Mouse (Mus musculus) urinary bladder, postnatal 4 days (tissue): ENCODE results near the gene Rcsd1.

Experiments used
- DNase-seq, 2 experiments: peaks; one replicate each; pipeline ENCODE4 v3.0.0; 2021 to 2022; ENCODE audit warnings: low spot score in 2 of 2

The Rcsd1 gene

GRCm38 (mm10) chr1:165717711-165718542 lies 8.4 kb upstream of the Rcsd1 start:
- peak in 1 of 2 experiments; percentile 68 for DNase-seq

- no peak for DNase-seq
Observed at GRCm38 (mm10) chr1:165716426-165716825, 6.9 kb upstream of the Rcsd1 start.

- no peak for DNase-seq
Observed at GRCm38 (mm10) chr1:165713798-165714197, 4.2 kb upstream of the Rcsd1 start.

- DNase-seq = no peak
Observed at GRCm38 (mm10) chr1:165711914-165712313, 2.4 kb upstream of the Rcsd1 start.

GRCm38 (mm10) chr1:165708686-165709380 lies 724 bp downstream of the Rcsd1 start:
- DNase-seq = no peak

GRCm38 (mm10) chr1:165707640-165708322 lies 1.8 kb downstream of the Rcsd1 start:
- peak in 1 of 2 experiments; percentile 70 for DNase-seq

- no peak for DNase-seq
Observed at GRCm38 (mm10) chr1:165707241-165707639, 2.3 kb downstream of the Rcsd1 start.

GRCm38 (mm10) chr1:165706492-165706891 lies 3.1 kb downstream of the Rcsd1 start:
- no peak for DNase-seq

GRCm38 (mm10) chr1:165705868-165706348 lies 3.6 kb downstream of the Rcsd1 start:
- DNase-seq = no peak

GRCm38 (mm10) chr1:165705368-165705767 lies 4.2 kb downstream of the Rcsd1 start:
- no peak for DNase-seq

- DNase-seq = no peak
Observed at GRCm38 (mm10) chr1:165704841-165705240, 4.7 kb downstream of the Rcsd1 start.

- no peak for DNase-seq
Observed at GRCm38 (mm10) chr1:165702221-165703031, 7.1 kb downstream of the Rcsd1 start.

- DNase-seq = no peak
Observed at GRCm38 (mm10) chr1:165701562-165701961, 8.0 kb downstream of the Rcsd1 start.

GRCm38 (mm10) chr1:165700933-165701518 lies 8.5 kb downstream of the Rcsd1 start:
- DNase-seq = no peak

- DNase-seq = no peak
Observed at GRCm38 (mm10) chr1:165700376-165700815, 9.2 kb downstream of the Rcsd1 start.

- no peak for DNase-seq
Observed at GRCm38 (mm10) chr1:165697701-165698100, 11.9 kb downstream of the Rcsd1 start.

- no peak for DNase-seq
Observed at GRCm38 (mm10) chr1:165696870-165697269, 12.7 kb downstream of the Rcsd1 start.

GRCm38 (mm10) chr1:165696040-165696439 lies 13.5 kb downstream of the Rcsd1 start:
- DNase-seq = no peak

- no peak for DNase-seq
Observed at GRCm38 (mm10) chr1:165695392-165696014, 14.1 kb downstream of the Rcsd1 start.

GRCm38 (mm10) chr1:165693856-165694255 lies 15.7 kb downstream of the Rcsd1 start:
- no peak for DNase-seq
